Mouse (Mus musculus) adrenal gland, postnatal 14 days (tissue): ENCODE measurements around the gene Col25a1. TPM values are rescaled to one million over a fixed set of nuclear protein-coding genes. Genes with fewer than 3 reads are reported as not detected.
A peak's percentile ranks its signal among the peaks of the same experiment; 100 is the strongest.

Experiments
- DNase-seq: peaks from one replicate; pipeline ENCODE4 v3.0.0; 2021; ENCODE audit warnings: mixed read lengths
- long read RNA-seq, 2 experiments: library from polyadenylated mRNA; stranded (forward); transcript quantifications; one replicate each; pipeline ENCODE4 v2.0.0; 2021
- total RNA-seq: library from RNA; stranded (reverse); gene quantifications from 2 replicates; pipeline ENCODE4 v1.2.3, GENCODE M21; 2021

The Col25a1 gene
- 4.2 and 5.0 TPM in 2 replicates for total RNA-seq
- long read RNA-seq, experiment 1, partial matches to known transcripts: 0 of 3 reads
- long read RNA-seq, experiment 1, other reads (novel, unspliced or antisense): 3 of 3 reads
- long read RNA-seq, experiment 2, partial matches to known transcripts: 1 of 3 reads
- long read RNA-seq, experiment 2, other reads (novel, unspliced or antisense): 2 of 3 reads

GRCm38 (mm10) chr3:130131201-130131600, at the start of gene Col25a1:
TSS of gene Col25a1 (plus strand) at chr3:130131501.
- DNase-seq: no peak

DNA sequence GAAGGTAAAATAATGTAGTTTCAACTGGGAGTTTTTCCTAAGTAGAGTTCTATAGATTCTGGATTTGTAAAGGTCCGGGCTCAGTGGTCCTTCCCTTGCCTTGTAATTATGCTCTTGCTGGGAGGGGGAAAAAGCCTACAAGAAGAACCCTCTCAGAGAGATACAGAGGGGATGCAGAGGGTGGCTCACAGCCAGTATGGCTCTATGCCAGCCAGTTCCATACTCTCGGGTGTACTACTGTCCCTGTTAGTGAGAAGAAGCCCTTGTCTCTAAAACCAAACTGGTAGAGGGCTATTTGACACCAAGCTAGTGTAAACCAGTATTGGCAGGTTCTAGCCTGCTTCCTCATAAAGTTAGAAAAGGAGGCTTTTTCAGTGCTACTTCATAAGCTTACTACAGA, 48.0 kb upstream of the Col25a1 start:
- DNase-seq: no peak

GRCm38 (mm10) chr3:130086372-130087080, 44.8 kb upstream of the Col25a1 start:
- DNase-seq: peak; percentile 12

DNA sequence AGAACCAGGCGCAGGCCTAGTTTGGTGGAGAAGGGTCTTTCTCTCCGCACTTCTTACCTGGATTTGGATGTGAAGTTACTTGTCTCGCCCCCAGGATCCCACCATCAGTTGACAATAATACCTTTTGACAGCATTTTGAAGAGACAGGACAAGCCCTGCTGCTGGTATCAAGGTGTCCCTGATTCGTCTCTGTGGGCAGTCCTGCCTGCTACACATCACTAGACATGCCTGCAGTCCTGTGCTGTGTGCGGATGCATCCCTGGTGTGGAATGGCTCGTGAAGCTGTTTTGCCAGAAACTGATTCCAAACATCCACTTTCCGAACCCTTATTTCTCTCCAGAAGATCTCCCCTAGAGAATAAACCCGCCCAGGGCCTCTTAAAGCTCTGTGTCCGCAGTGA, 43.8 kb upstream of the Col25a1 start:
- DNase-seq: no peak

- DNase-seq: no peak
Measured at GRCm38 (mm10) chr3:130088654-130089053, 42.6 kb upstream of the Col25a1 start.

GRCm38 (mm10) chr3:130090460-130090859, 40.8 kb upstream of the Col25a1 start:
- no peak for DNase-seq

GRCm38 (mm10) chr3:130094125-130094704, 37.1 kb upstream of the Col25a1 start:
- no peak for DNase-seq

DNA sequence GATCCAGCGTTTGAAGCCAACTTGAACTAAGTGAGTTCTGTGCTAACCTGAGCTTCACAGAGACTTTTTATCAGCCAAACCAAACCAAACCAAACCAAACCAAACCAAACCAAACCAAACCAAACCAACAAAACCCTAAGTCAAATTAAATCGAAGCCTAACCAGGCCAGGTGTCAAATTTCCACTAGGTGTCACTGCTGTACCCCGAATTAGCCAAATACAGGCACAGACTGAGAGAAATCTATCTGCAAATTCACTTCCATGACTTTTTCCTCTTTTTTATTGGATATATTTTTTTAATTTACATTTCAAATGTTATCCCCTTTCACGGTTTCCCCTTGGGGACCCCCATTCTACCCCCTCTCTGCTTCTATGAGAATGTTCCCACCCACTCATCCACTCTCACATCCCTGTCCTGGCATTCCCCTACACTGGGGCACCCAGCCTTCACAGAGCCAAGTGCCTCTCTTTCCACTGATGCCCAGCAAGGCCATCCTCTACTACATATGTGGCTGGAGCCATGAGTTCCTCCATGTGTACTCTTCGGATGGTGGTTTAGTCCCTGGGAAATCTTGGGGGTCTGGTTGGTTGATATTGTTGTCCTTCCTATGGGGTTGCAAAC, 36.0 kb upstream of the Col25a1 start:
- DNase-seq: peak; percentile 58

DNA sequence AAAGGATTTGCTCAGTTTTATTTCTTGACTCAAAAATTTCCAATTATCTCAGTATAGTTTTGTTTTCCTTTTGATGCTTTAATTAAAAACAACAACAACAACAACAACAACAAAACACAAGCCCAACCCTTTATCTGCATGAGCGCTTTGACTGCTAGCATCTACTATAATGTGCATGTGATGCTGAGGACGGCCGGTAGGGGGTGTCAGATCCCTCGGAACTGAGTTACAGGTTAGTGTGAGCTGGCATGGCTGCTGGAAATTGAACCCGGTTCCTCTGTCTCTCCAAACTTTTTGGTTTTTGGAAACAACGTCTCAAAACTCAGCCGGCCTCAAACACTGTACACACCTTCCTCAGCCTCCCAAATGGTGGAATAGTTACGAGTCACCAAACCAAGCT, 27.8 kb upstream of the Col25a1 start:
- peak; percentile 43 for DNase-seq

DNA sequence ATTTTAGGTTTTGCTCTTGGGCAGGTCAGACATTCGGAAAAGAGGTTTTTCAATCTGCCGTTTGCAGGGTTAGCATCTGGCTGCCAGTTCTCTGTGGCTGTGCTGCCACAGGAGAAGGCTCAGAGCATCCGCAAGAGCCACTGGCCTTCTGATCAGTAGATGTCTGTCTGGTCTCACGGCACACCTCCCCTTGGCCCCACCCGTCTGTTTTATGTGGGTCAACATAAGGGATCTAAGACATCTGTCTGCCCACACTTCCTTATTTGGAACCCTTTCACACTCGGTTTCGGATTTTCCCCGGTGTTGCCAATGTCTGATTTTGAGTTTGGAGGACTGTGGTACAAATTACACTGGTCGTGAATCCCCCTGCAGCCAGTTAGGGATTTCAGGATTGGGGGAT, 26.8 kb upstream of the Col25a1 start:
- no peak for DNase-seq

DNA sequence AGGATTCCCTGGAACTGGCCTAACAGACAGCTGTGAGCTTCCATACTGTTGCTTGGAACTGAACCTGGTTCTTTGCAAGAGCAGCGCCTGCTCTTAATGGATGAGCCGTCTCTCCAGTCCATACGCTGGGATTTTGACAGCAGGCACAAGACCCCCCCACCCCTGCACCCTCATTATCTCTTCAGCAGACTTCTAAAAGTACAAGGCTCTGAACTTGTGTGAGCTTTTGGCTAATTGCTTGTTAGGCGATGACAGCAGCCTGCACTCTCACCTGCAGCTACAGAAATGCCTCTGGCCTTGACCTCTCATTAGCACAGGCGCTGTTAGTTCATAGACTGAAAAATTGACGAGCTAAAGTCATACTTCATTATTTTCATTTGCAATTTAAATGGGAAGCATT, 14.4 kb upstream of the Col25a1 start:
- DNase-seq: no peak

GRCm38 (mm10) chr3:130127840-130128239, 3.5 kb upstream of the Col25a1 start:
- DNase-seq: no peak

GRCm38 (mm10) chr3:130128564-130128963, 2.7 kb upstream of the Col25a1 start:
- DNase-seq: no peak

- DNase-seq: peak; percentile 16
Measured at GRCm38 (mm10) chr3:130129635-130130206, 1.6 kb upstream of the Col25a1 start.

- DNase-seq: no peak
Measured at GRCm38 (mm10) chr3:130137204-130137603, 5.9 kb downstream of the Col25a1 start.

- DNase-seq: no peak
Measured at GRCm38 (mm10) chr3:130137640-130138039, 6.3 kb downstream of the Col25a1 start.

GRCm38 (mm10) chr3:130145874-130146273, 14.6 kb downstream of the Col25a1 start:
- no peak for DNase-seq

- no peak for DNase-seq
Measured at GRCm38 (mm10) chr3:130147827-130148226, 16.5 kb downstream of the Col25a1 start.

DNA sequence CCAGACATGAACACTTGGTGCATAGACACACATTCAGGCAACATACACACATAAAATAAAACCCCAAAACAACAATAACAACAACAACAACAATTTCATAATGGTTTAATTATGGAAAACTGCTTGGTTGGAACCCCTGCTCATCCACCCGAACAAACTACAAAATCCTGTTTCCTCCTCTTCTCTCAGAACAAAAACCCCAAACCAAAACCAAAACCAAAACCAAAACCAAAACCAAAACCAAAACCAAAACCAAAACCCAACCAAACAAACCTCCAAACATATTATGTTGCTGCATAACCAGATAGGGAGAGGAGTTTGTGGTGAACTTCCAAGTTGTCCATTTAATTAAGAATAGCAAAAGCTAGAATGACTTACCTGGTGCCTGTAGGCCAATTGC, 17.9 kb downstream of the Col25a1 start:
- DNase-seq: no peak

GRCm38 (mm10) chr3:130153117-130153516, 21.8 kb downstream of the Col25a1 start:
- DNase-seq: no peak

DNA sequence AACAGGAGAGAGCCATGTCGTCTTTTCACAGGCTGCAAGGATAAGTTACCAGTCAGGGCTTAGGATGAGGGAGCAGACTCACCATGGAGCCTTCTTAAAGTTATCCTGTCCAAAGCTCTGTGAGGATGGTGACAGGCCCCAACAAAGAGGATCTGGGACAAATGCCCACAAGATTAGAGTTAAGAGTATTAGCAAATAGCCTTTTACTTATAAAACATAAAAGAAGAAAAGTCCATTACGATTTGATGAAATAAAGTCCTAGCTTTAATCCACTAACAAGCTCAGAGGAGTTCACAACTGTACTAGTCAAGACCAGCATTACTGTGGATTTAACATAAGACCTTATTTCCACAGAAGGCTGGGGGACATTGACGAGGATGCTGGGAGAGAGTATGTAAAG, 26.2 kb downstream of the Col25a1 start:
- no peak for DNase-seq

DNA sequence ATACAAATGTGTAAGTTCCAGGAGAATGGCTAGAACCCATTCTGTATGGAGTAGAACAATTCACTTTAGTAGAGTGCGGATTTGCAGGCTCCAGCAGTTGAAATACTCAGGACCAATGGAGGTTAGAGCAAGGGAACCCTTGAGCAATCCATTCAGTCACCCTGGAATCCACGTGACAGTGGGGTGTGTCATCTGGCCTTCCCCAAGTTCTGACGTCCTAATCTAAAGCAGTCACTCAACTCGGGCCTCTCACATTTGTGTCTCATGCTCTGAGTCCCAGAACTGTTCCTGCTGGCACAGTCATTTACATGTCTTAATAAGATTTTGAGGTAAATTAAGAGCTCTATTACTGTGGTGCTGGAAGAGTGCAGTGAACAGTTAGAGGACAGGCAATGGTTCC, 28.6 kb downstream of the Col25a1 start:
- DNase-seq: peak; percentile 65

GRCm38 (mm10) chr3:130160902-130161301, 29.6 kb downstream of the Col25a1 start:
- no peak for DNase-seq
